In the genomic region with DNA sequence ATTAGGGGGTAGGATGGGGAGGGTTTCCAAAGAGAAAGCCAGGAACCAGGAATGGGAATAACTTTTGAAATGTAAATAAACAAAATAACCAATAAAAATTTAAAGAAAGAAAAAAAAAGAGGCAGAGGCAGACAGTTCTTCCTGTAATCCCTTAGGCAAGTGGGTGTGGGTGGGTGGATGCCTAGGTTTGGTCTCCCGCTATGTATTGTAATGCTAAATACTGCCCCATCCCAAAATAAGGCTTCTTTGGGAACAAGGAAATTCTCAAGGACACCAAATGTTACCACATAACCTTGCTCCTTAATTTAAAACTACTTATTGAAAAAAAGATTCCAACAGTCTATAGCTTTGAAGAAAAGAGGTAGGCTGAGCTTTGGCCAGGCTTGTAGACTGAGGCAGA, we compare ENCODE assay signal across 21 mouse cellular contexts.
A peak's percentile ranks its signal among the peaks of the same experiment; 100 is the strongest.
DNase-seq lines count a peak whose midpoint lies in the region; ATAC-seq lines count a peak whose summit lies in the region.
"Had no signal": no experiment of that assay in that cellular context is flagged by ENCODE, and none has a peak within 500 bp of the region (broad histone marks: within the 10 kb centered on the region; RNA-seq: fewer than 3 reads in every experiment).

No protein-coding gene starts in this region.

- H3K9ac ChIP-seq in kidney, embryonic 16.5 days (replicated peaks; ENCODE audit: low read length), result no peak overlapping the region
- H3K9ac ChIP-seq: embryonic facial prominence, embryonic 12.5 days; forebrain, embryonic 13.5 days; forebrain, embryonic 15.5 days; forebrain, postnatal 0 days had no signal

- no peak for ATAC-seq in kidney, embryonic 16.5 days (ENCODE audit: low FRiP score, low TSS enrichment)
- ATAC-seq: forebrain, embryonic 13.5 days; forebrain, embryonic 15.5 days; forebrain, postnatal 0 days; Patski had no signal

- 57% methylated on average over 1 of the region's 1 CpGs for WGBS in kidney, embryonic 16.5 days

- no peaks in the 10 kb centered on the region for H3K27me3 ChIP-seq in kidney, embryonic 16.5 days (ENCODE audit: insufficient read depth, low read length)
- H3K27me3 ChIP-seq: embryonic facial prominence, embryonic 12.5 days; forebrain, embryonic 13.5 days; forebrain, embryonic 15.5 days; Patski had no signal

- no peak overlapping the region for H3K4me2 ChIP-seq in kidney, embryonic 16.5 days (replicated peaks; ENCODE audit: low read depth, low read length)
- H3K4me2 ChIP-seq: embryonic facial prominence, embryonic 12.5 days; forebrain, embryonic 13.5 days; forebrain, embryonic 15.5 days had no signal

- no peaks in the 10 kb centered on the region for H3K9me3 ChIP-seq in kidney, embryonic 16.5 days (ENCODE audit: low read length)
- H3K9me3 ChIP-seq: embryonic facial prominence, embryonic 10.5 days; embryonic facial prominence, embryonic 12.5 days; forebrain, embryonic 13.5 days; forebrain, embryonic 15.5 days; G1E had no signal

- no peaks in the 10 kb centered on the region for H3K4me1 ChIP-seq in kidney, embryonic 16.5 days (ENCODE audit: insufficient read depth, low read length)
- H3K4me1 ChIP-seq: embryonic facial prominence, embryonic 10.5 days; embryonic facial prominence, embryonic 12.5 days; forebrain, embryonic 13.5 days; forebrain, embryonic 15.5 days had no signal

- DNase-seq in ES-CJ7 (ENCODE audit: low read depth, low spot score) (peak; percentile 87), R1 (ENCODE audit: low read depth, low spot score) (peak; percentile 78), ZHBTc4 (ENCODE audit: low read depth, low spot score) (peak; percentile 65)
- no peak for DNase-seq in lung, postnatal 10 days
- DNase-seq in adrenal gland, adult 8-10 months, result no peak
- DNase-seq: adrenal gland, adult 2 months; adrenal gland, postnatal 14 days; adrenal gland, postnatal 36 days; cerebellum, adult 11-12 months; cerebellum, adult 2 months; cerebellum, adult 9-10 months; cerebellum, postnatal 10 days; cerebellum, postnatal 25 days; forebrain, postnatal 0 days had no signal

- H3K27ac ChIP-seq in kidney, embryonic 16.5 days (ENCODE audit: low read length), result no peak overlapping the region
- H3K27ac ChIP-seq: embryonic facial prominence, embryonic 10.5 days; embryonic facial prominence, embryonic 12.5 days; forebrain, embryonic 13.5 days; forebrain, embryonic 15.5 days had no signal

- H3K36me3 ChIP-seq in kidney, embryonic 16.5 days (ENCODE audit: insufficient read depth, low read length), result no peaks in the 10 kb centered on the region
- H3K36me3 ChIP-seq: embryonic facial prominence, embryonic 10.5 days; embryonic facial prominence, embryonic 12.5 days; forebrain, embryonic 15.5 days; G1E had no signal

- no peak overlapping the region for H3K4me3 ChIP-seq in kidney, embryonic 16.5 days (ENCODE audit: low read length)
- H3K4me3 ChIP-seq: embryonic facial prominence, embryonic 10.5 days; embryonic facial prominence, embryonic 12.5 days; forebrain, embryonic 13.5 days; forebrain, embryonic 15.5 days had no signal

Comparison
In these comparisons a context has a peak if more than half of its experiments do, and no peak if none do; other contexts are left out.
1. DNase-seq: peak in ES-CJ7 (single experiment), R1 (single experiment) and ZHBTc4 (single experiment); none in lung, postnatal 10 days (single experiment) and adrenal gland, adult 8-10 months (single experiment).